Mouse (Mus musculus) liver, embryonic 14.5 days (tissue): Measurements from ENCODE around the gene Limk2. TPM values are rescaled to one million over a fixed set of nuclear protein-coding genes. Genes with fewer than 3 reads are reported as not detected.

Experiments used
- ATAC-seq: fragments of 200-750 bp; cut with Nextera tagmentation; 2 replicates; pipeline ENCODE4 v1.8.0; 2017; ENCODE audit warnings: moderate number of reproducible peaks, mild to moderate bottlenecking, moderate library complexity; ENCODE audit not compliant: insufficient read depth
- DNase-seq, 3 experiments: peaks; one replicate each; pipeline ENCODE4 v3.0.0-alpha.2; 2012 to 2013; ENCODE audit warnings: low read depth in 3 of 3, low spot score in 3 of 3
- H3K27ac ChIP-seq: fragments of 300-500 bp; sonication (generic); 2 replicates; pipeline ENCODE4 v1.5.1; 2014; ENCODE audit warnings: moderate library complexity, mild to moderate bottlenecking, control low read depth, inconsistent platforms
- H3K27me3 ChIP-seq: fragments of 300-500 bp; sonication (generic); 2 replicates; pipeline ENCODE4 v1.6.1; 2014; ENCODE audit warnings: mild to moderate bottlenecking, low read length, moderate library complexity; ENCODE audit not compliant: control insufficient read depth, insufficient read depth
- H3K36me3 ChIP-seq: fragments of 300-500 bp; sonication (generic); replicated peaks from 2 replicates; pipeline ENCODE4 v1.6.1; 2014; ENCODE audit warnings: low read depth; ENCODE audit not compliant: control insufficient read depth, insufficient read depth
- H3K4me1 ChIP-seq, 2 experiments: fragments of 200-500 bp in 1 of 2; fragments of 300-500 bp in 1 of 2; sonication (generic) in 1 of 2; replicated peaks; 2 replicates each; pipeline ENCODE4 v1.6.1; 2012 to 2014; ENCODE audit warnings: antibody characterized with exemption in 1 of 2, inconsistent platforms in 1 of 2, low read length in 1 of 2; ENCODE audit not compliant: control insufficient read depth in 2 of 2, insufficient read depth in 2 of 2
- H3K4me2 ChIP-seq: fragments of 300-500 bp; sonication (generic); 2 replicates; pipeline ENCODE4 v1.6.1; 2014; ENCODE audit warnings: low read depth, mild to moderate bottlenecking, control low read depth, moderate library complexity
- H3K4me3 ChIP-seq, 2 experiments: fragments of 200-500 bp in 1 of 2; fragments of 300-500 bp in 1 of 2; sonication (generic) in 1 of 2; 2 replicates each; pipeline ENCODE4 v1.5.1; 2012 to 2014; ENCODE audit warnings: low read depth in 2 of 2, low read length in 2 of 2, mild to moderate bottlenecking in 2 of 2, control low read depth in 1 of 2, inconsistent platforms in 1 of 2, moderate library complexity in 1 of 2; ENCODE audit not compliant: insufficient read depth in 1 of 2
- H3K9ac ChIP-seq: fragments of 300-500 bp; sonication (generic); replicated peaks from 2 replicates; pipeline ENCODE4 v1.6.1; 2014; ENCODE audit warnings: mild to moderate bottlenecking, control low read depth, moderate library complexity
- H3K9me3 ChIP-seq: fragments of 300-500 bp; sonication (generic); 2 replicates; pipeline ENCODE4 v1.6.1; 2016; ENCODE audit warnings: low read length, mixed read lengths; ENCODE audit not compliant: control insufficient read depth
- CTCF ChIP-seq: IDR thresholded peaks from 2 replicates; pipeline ENCODE4 v1.5.1; 2016; ENCODE audit warnings: antibody characterized with exemption, low read depth, control low read depth
- EP300 ChIP-seq: IDR thresholded peaks from 2 replicates; pipeline ENCODE4 v1.6.1; 2016; ENCODE audit warnings: antibody characterized with exemption, low read depth
- WGBS: fragments of 180-500 bp; shearing (Covaris S2); extraction: QIAGEN DNeasy Blood & Tissue Kit; methylation state at CpG from one replicate; pipeline ENCODE4 v1.1.7; 2014; ENCODE audit not compliant: insufficient replicate concordance; 5-methylcytosine and 5-hydroxymethylcytosine counted together
- polyA plus RNA-seq, 2 experiments: library from polyadenylated mRNA; depleted of rRNA in 1 of 2; stranded (reverse) in 1 of 2; unstranded in 1 of 2; fragments of >200 nt; fragmentation: Nextera tagmentation in 1 of 2; extraction: Ambion mirVana in 1 of 2; gene quantifications; 2 replicates each; pipeline versions ENCODE4 v1.2.1 to v1.2.3; 2012 to 2014

Limk2 gene
- polyA plus RNA-seq, 2 experiments = 7.0 to 7.1 TPM

DNA sequence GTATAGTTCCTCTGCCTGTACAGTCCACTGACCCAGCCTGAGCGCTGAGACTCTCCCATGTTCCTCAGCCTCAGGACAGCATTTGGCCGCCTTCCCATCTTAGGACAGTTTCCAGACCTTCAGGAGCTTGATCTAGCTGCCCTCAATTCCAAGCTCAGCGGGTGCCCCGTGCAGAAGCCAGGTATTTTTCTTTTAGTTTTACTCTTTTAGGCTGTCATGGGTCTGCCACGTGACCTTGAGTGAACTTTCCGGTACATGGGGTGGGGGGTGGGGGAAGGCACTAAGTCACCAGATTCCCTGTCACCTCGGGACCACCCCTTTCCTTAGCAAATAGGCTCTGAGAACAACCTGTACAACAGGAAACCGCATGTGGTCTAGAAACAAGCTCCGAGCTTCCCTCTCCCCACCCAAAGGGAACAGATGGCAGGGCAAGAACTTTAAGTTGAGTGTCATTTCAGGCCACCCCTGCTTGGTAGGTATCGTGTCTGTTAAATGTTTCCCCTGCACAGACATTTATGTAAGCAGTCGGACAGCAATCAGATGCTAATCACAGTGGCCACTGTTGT lies 73.3 kb downstream of the Limk2 start:
- Histone ChIP-seq H3K9me3 (no peaks in the 10 kb centered on the region), H3K27ac (no peak overlapping the region), H3K9ac (no peak overlapping the region), H3K4me2 (no peak overlapping the region), H3K36me3 (no peaks in the 10 kb centered on the region), H3K4me3 (no peak overlapping the region), H3K4me1 (peaks cover 7 to 19% of the 10 kb centered on the region in 2 experiments; a peak in 3 of 4 replicates), H3K27me3 (peaks cover 10% of the 10 kb centered on the region)
- ATAC-seq (no peak), DNase-seq (no peak)
- 6% methylated on average over 11 of the region's 11 CpGs for WGBS
- TF ChIP-seq EP300 (no peak), CTCF (no peak)

DNA sequence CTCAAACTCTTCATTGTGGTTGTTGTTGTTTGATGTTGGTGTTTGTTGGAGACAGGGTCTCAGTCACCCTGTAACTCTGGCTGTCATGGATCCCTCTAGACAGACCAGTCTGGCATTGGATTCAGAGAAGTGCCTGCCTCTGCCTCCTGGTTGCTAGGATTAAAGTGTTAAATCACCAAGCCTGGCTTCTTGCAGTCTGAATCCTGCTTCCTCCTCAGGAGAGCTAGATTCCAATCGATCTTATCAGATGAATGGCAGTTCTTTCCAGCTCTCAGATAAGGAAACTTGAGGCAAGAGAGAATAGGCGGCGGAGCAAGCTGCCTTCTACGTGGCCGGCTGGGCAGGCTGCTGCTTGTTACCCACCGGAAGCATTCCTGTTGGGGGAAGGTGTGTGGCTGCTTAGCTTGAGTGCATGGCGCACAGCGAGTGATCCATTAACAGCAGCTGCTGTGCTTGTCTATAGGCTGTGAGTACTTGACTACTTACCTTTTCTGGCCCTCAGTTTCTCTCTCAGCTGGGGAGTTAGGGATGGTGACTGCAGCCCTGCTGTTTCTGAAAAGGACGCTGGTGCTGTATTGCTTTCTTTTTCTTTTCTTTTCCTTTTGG lies 74.2 kb downstream of the Limk2 start:
- H3K27ac ChIP-seq = no peak overlapping the region
- H3K9me3 ChIP-seq = no peaks in the 10 kb centered on the region
- H3K4me2 ChIP-seq = no peak overlapping the region
- H3K27me3 ChIP-seq = peaks cover 10% of the 10 kb centered on the region
- 15% methylated on average over 9 of the region's 9 CpGs for WGBS
- H3K4me3 ChIP-seq = no peak overlapping the region
- TF ChIP-seq CTCF = no peak
- no peak for DNase-seq
- H3K9ac ChIP-seq = no peak overlapping the region
- H3K36me3 ChIP-seq = no peaks in the 10 kb centered on the region
- peaks cover 7 to 19% of the 10 kb centered on the region in 2 experiments; a peak in 3 of 4 replicates for H3K4me1 ChIP-seq
- no peak for ATAC-seq

DNA sequence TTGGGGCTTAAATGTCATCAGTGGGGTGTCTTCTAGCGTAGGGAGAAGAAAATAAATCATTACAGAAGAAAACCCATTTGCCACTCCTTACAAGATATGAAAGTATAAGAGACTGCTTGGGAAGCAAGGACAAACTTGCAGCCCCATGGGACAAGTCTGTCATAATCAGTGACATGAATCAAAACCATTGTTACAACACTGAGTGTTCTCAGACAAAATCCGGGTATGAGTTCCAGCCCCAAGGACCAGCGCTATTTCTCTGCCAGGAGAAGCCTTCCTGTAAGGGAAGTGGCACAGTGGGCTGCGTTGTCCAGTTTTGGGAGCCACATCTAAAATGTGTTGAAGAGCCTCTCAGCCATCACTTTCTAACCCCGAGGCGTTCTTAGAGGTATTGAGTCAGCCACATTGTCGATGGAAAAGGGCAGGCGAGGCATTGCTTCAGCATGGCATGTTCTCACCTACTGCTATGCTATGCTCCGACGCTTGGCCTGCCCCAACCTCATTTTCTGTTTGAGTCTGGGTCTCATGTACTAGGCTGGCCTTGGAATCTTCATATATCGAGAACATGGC lies 74.8 kb downstream of the Limk2 start:
- Histone ChIP-seq H3K9ac (no peak overlapping the region), H3K27me3 (peaks cover 10% of the 10 kb centered on the region), H3K4me2 (no peak overlapping the region), H3K4me3 (no peak overlapping the region), H3K27ac (no peak overlapping the region), H3K36me3 (no peaks in the 10 kb centered on the region), H3K9me3 (no peaks in the 10 kb centered on the region), H3K4me1 (peaks cover 7 to 19% of the 10 kb centered on the region in 2 experiments; a peak in 3 of 4 replicates)
- no peak for ATAC-seq
- DNase-seq = no peak
- TF ChIP-seq CTCF (no peak), EP300 (no peak)
- WGBS = 76% methylated on average over 11 of the region's 11 CpGs

DNA sequence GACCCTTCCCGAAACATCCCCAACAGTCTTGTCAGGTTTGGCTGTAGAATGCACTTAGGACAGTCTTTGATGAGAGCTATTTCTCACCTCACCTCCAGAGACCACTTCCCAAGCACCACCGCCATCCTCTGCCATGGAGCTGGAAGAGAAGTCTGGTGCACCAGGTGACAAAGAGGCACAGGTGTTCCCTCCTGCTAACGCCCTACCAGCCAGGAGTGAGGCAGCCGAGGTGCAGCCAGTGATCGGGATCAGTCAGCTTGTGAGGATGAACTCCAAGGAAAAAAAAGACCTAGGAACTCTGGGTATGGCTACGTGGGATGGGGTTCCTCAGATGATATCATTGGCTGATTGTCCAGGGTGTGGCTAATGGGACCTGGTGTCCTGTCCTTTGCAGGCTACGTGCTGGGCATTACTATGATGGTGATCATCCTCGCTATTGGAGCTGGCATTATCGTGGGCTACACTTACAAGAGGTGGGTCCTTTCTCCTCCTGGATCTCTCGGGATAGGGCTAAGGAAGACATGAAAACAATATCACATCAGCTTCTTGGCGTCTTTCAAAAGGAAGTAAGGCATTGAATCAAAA lies 75.8 kb downstream of the Limk2 start:
- DNase-seq = no peak
- H3K27me3 ChIP-seq = peaks cover 10% of the 10 kb centered on the region
- peaks cover 7 to 19% of the 10 kb centered on the region in 2 experiments; a peak in 3 of 4 replicates for H3K4me1 ChIP-seq
- H3K36me3 ChIP-seq = no peaks in the 10 kb centered on the region
- H3K4me2 ChIP-seq = no peak overlapping the region
- ATAC-seq = no peak
- H3K4me3 ChIP-seq = no peak overlapping the region
- H3K9ac ChIP-seq = no peak overlapping the region
- no peak for TF ChIP-seq EP300
- TF ChIP-seq CTCF = no peak
- H3K27ac ChIP-seq = no peak overlapping the region
- 68% methylated on average over 11 of the region's 11 CpGs for WGBS
- no peaks in the 10 kb centered on the region for H3K9me3 ChIP-seq
